Mouse (Mus musculus) adrenal gland, postnatal 4 days (tissue): Measurements from ENCODE around the gene Hist1h2ah. TPM values are rescaled to one million over a fixed set of nuclear protein-coding genes. Genes with fewer than 3 reads are reported as not detected.

ENCODE experiments used
- microRNA-seq: library from miRNA; unstranded; fragments of <30 nt; microRNA quantifications from one replicate; pipeline ENCODE4 v1.2.0, GENCODE M21; 2021
- total RNA-seq, 2 experiments: library from RNA; stranded (reverse); gene quantifications; 2 replicates each; pipeline ENCODE4 v1.2.3; 2021

The Hist1h2ah gene
- total RNA-seq, 2 experiments from 2014 or later, result 349 to 449 TPM

Small RNA genes within 50 kb of the gene (microRNA-seq; reads per million reads assigned to microRNA genes)
- gene Gm26300 (not detected), gene Gm44390 (not detected), gene Gm44486 (not detected)

Other genes starting within 250 kb of the Hist1h2ah start
- gene Hist1h2an, start 248.3 kb downstream of the Hist1h2ah start, total RNA-seq, result 100 to 1,000 TPM; 122 to 129 TPM
- 100 to 1,000 TPM; 192 to 223 TPM for gene Hist1h2bp, start 248.1 kb downstream of the Hist1h2ah start, total RNA-seq
- gene Hist1h2bq, start 225.4 kb downstream of the Hist1h2ah start, total RNA-seq, result 100 to 1,000 TPM; 352 to 396 TPM
- gene Hist1h2ao, start 225.1 kb downstream of the Hist1h2ah start, total RNA-seq, result 100 to 1,000 TPM; 477 to 608 TPM
- 100 to 1,000 TPM; 742 to 886 TPM for gene Hist1h4m, start 223.8 kb downstream of the Hist1h2ah start, total RNA-seq
- gene Hist1h4n, start 203.4 kb downstream of the Hist1h2ah start, total RNA-seq, result 100 to 1,000 TPM; 144 to 157 TPM
- 100 to 1,000 TPM; 329 to 379 TPM for gene Hist1h2ap, start 202.1 kb downstream of the Hist1h2ah start, total RNA-seq
- 100 to 1,000 TPM; 346 to 390 TPM for gene Hist1h2br, start 201.8 kb downstream of the Hist1h2ah start, total RNA-seq
- 1 to 10 TPM; 3.8 to 4.7 TPM for gene Zfp184, start 90.5 kb downstream of the Hist1h2ah start, total RNA-seq
- not detected for gene Pom121l2, start 54.4 kb downstream of the Hist1h2ah start, total RNA-seq
- gene Prss16, start 25.8 kb downstream of the Hist1h2ah start, total RNA-seq, result not detected
- 100 to 1,000 TPM; 500 to 615 TPM for gene Hist1h2bk, start 302 bp upstream of the Hist1h2ah start, total RNA-seq
- 100 to 1,000 TPM; 221 to 240 TPM for gene Hist1h4i, start 5.8 kb upstream of the Hist1h2ah start, total RNA-seq
- 100 to 1,000 TPM; 373 to 414 TPM for gene Hist1h2ag, start 7.4 kb upstream of the Hist1h2ah start, total RNA-seq
- gene Hist1h2bj, start 7.6 kb upstream of the Hist1h2ah start, total RNA-seq, result 100 to 1,000 TPM; 290 to 321 TPM
- gene Vmn1r188, start 48.9 kb upstream of the Hist1h2ah start, total RNA-seq, result not detected
- not detected for gene Vmn1r189, start 70.3 kb upstream of the Hist1h2ah start, total RNA-seq
- gene Vmn1r191, start 148.4 kb upstream of the Hist1h2ah start, total RNA-seq, result not detected
- gene Vmn1r192, start 155.6 kb upstream of the Hist1h2ah start, total RNA-seq, result not detected
- not detected for gene Vmn1r193, start 187.6 kb upstream of the Hist1h2ah start, total RNA-seq
- gene Vmn1r194, start 208.6 kb upstream of the Hist1h2ah start, total RNA-seq, result not detected
- gene Vmn1r195, start 235.0 kb upstream of the Hist1h2ah start, total RNA-seq, result not detected